Mouse (Mus musculus) B cell, adult 62 days (primary cell): Measurements from ENCODE around the gene Kcne3. TPM values are rescaled to one million over a fixed set of nuclear protein-coding genes. Genes with fewer than 3 reads are reported as not detected.

Experiments used
- total RNA-seq: library from RNA; stranded (reverse); gene quantifications from 4 replicates; pipeline ENCODE4 v1.2.4, GENCODE M21; 2023

Gene Kcne3
- total RNA-seq = not detected in 4 replicates

GRCm38 (mm10) chr7:100176269-100176668 is at the start of gene Kcne3:
Gene Kcne3, plus strand, starts transcription at chr7:100176502.

DNA sequence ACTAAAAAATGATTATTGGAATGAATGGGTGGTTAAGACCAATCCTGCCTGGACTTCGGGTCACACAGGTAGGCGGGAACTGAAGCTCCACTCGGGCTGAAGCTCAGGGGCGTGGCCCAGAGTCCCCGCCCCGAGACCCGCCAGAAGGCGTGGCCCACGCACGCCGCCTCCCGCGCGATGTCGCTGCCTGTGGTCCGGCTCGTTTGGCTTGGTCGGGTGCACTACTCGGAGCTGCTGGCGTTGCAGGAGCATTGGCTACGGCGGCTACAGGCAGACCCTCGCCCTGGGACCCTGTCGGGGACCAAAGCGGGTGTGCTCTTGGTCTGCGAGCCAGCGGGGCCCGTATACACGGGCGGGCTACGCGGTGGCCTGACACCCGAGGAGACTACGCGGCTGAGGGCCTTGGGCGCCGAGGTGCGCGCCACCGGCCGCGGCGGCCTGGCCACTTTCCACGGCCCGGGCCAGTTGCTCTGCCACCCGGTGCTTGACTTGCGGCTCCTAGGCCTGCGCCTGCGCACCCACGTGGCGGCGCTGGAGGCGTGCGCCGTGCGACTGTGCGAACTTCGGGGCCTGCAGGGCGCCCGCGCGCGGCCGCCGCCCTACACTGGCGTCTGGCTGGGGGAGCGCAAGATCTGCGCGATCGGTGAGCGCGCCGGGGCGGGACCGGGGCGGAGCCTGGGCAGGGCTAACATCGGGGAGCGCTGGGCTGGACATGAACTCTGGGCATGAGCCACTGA is 17.0 kb upstream of the Kcne3 start, which contains the start of gene Lipt2:
Lipt2 (plus strand) TSS at position 173 of the 737 bp plus-strand sequence.

GRCm38 (mm10) chr7:100227158-100227875 is 51.0 kb downstream of the Kcne3 start, which contains the start of gene Pgm2l1:
Gene Pgm2l1, plus strand, starts transcription at chr7:100227394.

Other genes starting within 250 kb of the Kcne3 start
- gene Rnf169, start 196.1 kb upstream of the Kcne3 start, total RNA-seq = 28.6 to 30.3 TPM (median 29.7 TPM) in 4 replicates
- gene Chrdl2, start 170.3 kb upstream of the Kcne3 start, total RNA-seq = not detected in 4 replicates
- 61.6 to 72.7 TPM (median 63.1 TPM) in 4 replicates for gene Pold3, start 54.9 kb upstream of the Kcne3 start, total RNA-seq
- gene Lipt2, start 17.2 kb upstream of the Kcne3 start, total RNA-seq = 0.82 to 1.4 TPM (median 1.1 TPM) in 4 replicates
- 16.7 to 19.2 TPM (median 18.6 TPM) in 4 replicates for gene Pgm2l1, start 50.9 kb downstream of the Kcne3 start, total RNA-seq
- gene P4ha3, start 109.0 kb downstream of the Kcne3 start, total RNA-seq = 0.45 to 1.2 TPM in 2 of 4 replicates, not detected in the others
- gene C2cd3, start 195.7 kb downstream of the Kcne3 start, total RNA-seq = 61.1 to 72.2 TPM (median 68.1 TPM) in 4 replicates
- 31.6 to 43.6 TPM (median 38.0 TPM) in 4 replicates for gene Ppme1, start 195.8 kb downstream of the Kcne3 start, total RNA-seq